Mouse (Mus musculus) spleen, embryonic (tissue): Measurements from ENCODE around the gene Hspb7.

Experiments
- CTCF ChIA-PET: fragments of 350-600 bp; sonication (Branson Sonifier 250); formaldehyde crosslinking; loops from one replicate; lab custom pipeline; 2022; lab: Charles Lee

Hspb7 gene

DNA sequence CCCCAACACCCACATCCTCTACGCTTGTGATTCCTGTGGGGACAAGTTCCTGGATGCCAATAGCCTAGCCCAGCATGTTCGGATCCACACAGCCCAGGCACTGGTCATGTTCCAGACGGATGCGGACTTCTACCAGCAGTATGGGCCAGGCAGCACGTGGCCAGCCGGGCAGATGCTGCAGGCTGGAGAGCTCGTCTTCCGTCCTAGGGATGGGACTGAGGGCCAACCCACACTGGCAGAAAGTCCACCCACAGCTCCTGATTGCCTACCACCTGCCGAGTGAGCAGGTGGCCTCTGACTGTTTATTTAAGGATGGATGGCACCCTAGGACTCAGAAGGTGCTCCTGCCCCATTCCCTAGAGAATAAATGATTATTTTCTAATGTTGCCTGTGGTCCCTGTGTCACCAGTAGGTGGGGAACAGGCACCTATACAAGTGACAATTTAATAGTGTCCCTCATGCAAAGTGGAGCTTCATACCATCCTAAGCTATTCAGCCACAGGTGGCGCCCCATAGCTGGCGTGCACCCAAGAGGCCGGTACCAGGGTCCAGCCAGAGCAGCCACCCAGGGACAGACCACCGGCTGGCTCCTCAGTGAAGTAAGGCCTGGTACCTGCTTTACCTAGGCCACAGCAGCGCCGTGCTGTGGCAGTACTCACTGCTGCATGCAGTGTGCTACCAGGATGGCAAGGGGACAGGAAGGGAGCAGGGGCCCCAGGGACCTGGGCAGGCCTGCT, 46.4 kb downstream of the Hspb7 start:
- CTCF ChIA-PET = interaction anchor here (1.0 kb wide), 1 partner anchor 10 kb away, joined by 3 read pairs; no protein-coding TSS in a partner anchor

DNA sequence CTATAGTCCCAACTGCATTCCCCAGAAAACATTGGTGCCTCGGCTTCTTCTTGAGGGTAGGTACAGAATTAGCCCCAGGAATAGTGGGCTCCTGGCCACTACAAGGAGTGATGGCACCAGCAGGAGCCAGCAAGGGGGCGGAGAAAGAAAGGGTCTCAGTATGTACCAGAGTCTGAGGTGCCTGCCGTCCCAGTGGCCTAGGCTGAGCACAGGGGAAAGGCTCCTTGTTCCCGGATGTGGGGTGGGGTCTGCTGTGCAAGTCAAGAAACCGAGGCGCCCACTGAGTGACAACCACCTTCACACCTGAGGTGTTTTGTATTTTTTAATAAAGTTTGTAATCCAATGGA, 47.0 kb downstream of the Hspb7 start:
- CTCF ChIA-PET = interaction anchor here (1.0 kb wide), 2 partner anchors 9 to 11 kb away, joined by 3 read pairs; no protein-coding TSS in a partner anchor

DNA sequence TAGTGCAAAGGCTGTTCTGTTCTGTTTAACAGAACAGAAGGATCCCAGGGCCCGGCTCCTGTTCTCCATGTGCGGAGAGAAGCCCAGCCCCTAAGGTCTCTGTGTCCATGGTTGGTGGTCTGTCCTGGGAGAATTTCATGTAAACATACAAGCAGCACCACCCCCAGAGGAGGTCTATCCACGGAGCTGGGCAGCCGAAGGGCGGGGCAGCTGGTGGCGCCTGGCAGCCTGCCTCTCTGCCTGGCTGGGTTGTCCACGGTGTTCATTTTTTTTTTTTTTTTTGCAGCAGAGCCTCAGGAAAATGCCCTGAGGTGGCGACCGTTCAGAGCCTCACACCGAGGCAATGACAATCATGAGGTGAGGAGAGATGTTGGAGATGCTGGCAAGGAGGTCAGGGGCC, 48.0 kb downstream of the Hspb7 start:
- CTCF ChIA-PET = interaction anchor here (1.0 kb wide), 1 partner anchor 13 kb away, joined by 3 read pairs; no protein-coding TSS in a partner anchor

DNA sequence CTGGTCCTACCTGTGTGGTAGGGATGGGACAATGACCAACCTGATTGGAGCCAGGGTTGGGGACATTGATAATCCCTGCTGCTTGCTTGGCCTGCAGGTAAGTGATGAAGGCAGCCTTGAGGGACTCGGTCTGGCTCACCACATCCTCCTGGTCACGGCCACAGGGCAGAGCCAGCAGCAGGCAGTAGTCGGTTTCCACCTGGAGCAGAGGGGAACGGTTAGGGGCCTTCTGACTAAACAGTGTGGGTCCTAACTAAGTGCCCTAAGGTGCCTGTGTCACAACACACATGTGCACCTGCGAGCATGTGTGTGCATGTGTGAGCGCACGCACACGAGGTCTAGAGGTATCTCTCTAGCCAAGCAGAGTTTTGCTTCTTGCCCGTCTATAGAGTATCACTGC, 48.8 kb downstream of the Hspb7 start:
- CTCF ChIA-PET = no interaction called here

DNA sequence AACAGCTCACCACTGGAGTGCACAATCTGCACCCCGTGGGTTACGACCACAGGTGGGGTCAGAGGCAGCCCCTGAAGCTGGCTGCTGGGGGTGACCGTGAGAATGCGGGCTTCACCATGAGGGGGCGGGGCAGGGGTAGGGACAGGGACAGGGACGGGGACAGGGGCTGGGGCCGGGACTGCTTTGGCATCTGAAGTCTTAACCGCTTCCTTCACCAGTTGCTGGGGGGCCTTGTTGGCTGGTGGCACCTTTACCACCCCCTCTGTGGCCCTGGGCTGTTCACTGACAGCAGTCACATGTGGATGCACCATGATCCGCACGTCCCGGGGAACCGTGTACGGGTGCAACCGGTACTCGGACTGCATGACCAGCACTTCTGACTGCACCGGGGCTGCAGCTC, 50.9 kb downstream of the Hspb7 start:
- CTCF ChIA-PET = interaction anchor here (0.7 kb wide), 1 partner anchor 64 kb away, joined by 7 read pairs; no protein-coding TSS in a partner anchor

GRCm38 (mm10) chr4:141472641-141473321, 52.2 kb downstream of the Hspb7 start:
- CTCF ChIA-PET = no interaction called here

- CTCF ChIA-PET = no interaction called here
These were observed 53.9 kb downstream of the Hspb7 start for GRCm38 (mm10) chr4:141474431-141474830.
